Mouse (Mus musculus) bone marrow, adult 2 months (tissue): Measurements from ENCODE around the gene Vmn1r180. TPM values are rescaled to one million over a fixed set of nuclear protein-coding genes. Genes with fewer than 3 reads are reported as not detected.
"Not testable (repeated sequence)": the region's sequence is repeated elsewhere in the genome, so short reads cannot be mapped to it uniquely, and the experiment has no call there.

Source experiments
- H3K27ac ChIP-seq: fragments of 200-500 bp; 2 replicates; pipeline ENCODE4 v1.5.1; 2012; ENCODE audit warnings: low read depth, mild to moderate bottlenecking, control low read depth, inconsistent platforms, low read length; ENCODE audit not compliant: control insufficient read depth, poor library complexity, insufficient read depth
- H3K4me1 ChIP-seq: fragments of 200-500 bp; 2 replicates; pipeline ENCODE4 v1.6.1; 2011; ENCODE audit warnings: low read length; ENCODE audit not compliant: control insufficient read depth, insufficient read depth
- H3K4me3 ChIP-seq: fragments of 200-500 bp; replicated peaks from 2 replicates; pipeline ENCODE3; 2011; ENCODE audit warnings: mild to moderate bottlenecking, low read depth, low read length, control low read depth; ENCODE audit not compliant: control insufficient read depth
- CTCF ChIP-seq: fragments of 200-500 bp; IDR thresholded peaks from 2 replicates; pipeline ENCODE4 v1.5.1; 2011; ENCODE audit warnings: low read length, control low read depth; ENCODE audit not compliant: control insufficient read depth, insufficient read depth
- POLR2A ChIP-seq: fragments of 200-500 bp; IDR thresholded peaks from 2 replicates; pipeline ENCODE4 v1.6.1; 2011; ENCODE audit warnings: low read depth, mild to moderate bottlenecking, control low read depth, low read length, borderline replicate concordance; ENCODE audit not compliant: control insufficient read depth
- WGBS: fragments of 180-500 bp; shearing (Covaris S2); methylation state at CpG from one replicate; pipeline ENCODE4 v1.1.7; 2018; 5-methylcytosine and 5-hydroxymethylcytosine counted together
- polyA plus RNA-seq: library from polyadenylated mRNA; stranded (reverse); fragments of >200 nt; gene quantifications from 2 replicates; pipeline ENCODE4 v1.2.4, GENCODE M21; 2011; ENCODE audit warnings: low replicate concordance; ENCODE audit not compliant: missing spikeins, insufficient read depth, insufficient read length

Gene Vmn1r180
- polyA plus RNA-seq: not detected in 2 replicates

DNA sequence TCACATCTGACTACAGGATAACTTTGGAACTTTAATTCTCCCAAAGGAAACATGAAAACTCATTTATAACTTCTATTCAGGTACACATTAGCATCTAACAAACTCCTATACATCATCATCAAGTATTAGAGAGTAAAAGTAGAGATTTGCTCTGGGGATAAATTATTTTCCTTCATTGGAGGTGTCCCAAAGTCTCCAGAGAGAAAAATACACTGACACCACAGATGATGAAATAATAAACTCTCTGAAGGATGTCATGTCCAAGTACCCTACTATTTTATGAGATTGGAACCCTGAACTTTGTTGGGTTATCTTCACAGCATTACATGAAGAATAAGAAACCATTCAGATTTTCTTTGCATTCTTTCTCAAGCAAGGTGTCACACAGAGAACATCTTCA is at the start of gene Vmn1r180:
Vmn1r180 (plus strand) TSS at position 301 of the 400 bp plus-strand sequence.
- H3K27ac ChIP-seq: no peak within 1 kb of the TSS
- TF ChIP-seq CTCF (no peak), POLR2A (no peak)
- H3K4me1 ChIP-seq: no peaks in the 10 kb centered on the region
- H3K4me3 ChIP-seq: no peak within 1 kb of the TSS

DNA sequence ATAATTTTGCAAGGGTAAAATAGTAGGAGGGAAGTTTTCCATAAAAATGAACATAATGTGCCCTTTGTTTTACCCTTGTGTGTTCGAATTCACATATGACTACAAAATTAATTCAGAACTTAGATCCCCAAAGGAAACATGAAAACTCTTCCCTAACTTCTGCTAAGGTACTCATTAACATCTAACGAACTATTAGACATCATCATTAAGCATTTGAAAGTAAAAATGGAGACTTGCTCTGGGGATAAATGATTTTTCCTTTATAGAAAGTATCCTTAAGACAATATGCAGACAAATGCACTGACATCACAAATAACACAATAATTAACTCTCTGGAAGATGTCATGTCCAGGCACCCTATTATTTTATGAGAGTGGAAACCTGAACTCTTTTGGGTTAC is 23.8 kb upstream of the Vmn1r180 start, which contains the start of gene Vmn1r179:
Vmn1r179 (plus strand) TSS at position 301 of the 400 bp plus-strand sequence.
- Histone ChIP-seq H3K4me3 (no peak within 1 kb of the TSS), H3K27ac (no peak within 1 kb of the TSS), H3K4me1 (no peaks in the 10 kb centered on the region)
- TF ChIP-seq CTCF: no peak
- TF ChIP-seq POLR2A: no peak
- WGBS: 44% methylated on average over 2 of the region's 2 CpGs

DNA sequence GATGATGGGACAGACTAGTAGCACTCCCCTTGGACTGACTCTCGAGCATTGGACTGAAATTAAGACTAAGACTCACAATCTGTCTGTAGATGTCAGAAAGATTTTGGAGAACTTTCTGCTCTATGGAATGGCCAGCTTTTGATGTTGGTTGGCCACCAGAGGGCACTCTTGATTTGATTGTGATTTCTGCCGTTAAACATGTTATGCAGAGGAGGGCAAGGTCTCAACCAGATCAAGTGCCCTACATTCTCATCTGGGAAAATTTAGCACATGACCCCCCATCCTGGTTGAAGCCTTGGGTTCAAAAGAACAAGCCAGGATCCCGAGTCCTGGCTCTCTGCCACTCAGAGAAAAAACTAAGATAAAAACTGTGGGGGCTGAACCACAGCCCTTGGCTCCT is 17.6 kb downstream of the Vmn1r180 start:
- H3K27ac ChIP-seq, H3K4me3 ChIP-seq, H3K4me1 ChIP-seq: not testable (repeated sequence)
- 29% methylated on average over 3 of the region's 3 CpGs for WGBS

DNA sequence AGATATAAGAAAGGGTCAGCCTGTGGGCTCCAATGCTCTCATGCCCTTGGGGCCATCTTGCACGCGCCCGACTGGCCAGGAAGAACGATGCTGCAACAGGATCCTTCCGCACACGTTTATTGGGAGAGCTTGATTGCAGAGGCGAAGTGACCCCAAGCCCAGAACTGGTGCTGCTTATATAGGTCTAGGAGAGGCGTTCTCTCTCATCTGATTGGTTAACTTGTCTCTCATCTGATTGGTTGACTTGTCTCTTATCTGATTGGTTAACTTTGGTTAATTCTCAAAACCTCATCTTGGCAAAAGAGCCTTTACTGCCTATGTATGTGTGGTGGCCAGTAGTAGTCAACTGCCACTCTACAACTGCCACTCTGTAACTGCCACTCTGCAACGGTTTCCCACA is 23.9 kb downstream of the Vmn1r180 start, which contains the start of gene Vmn1r181:
Vmn1r181 (plus strand) TSS at position 301 of the 400 bp plus-strand sequence.
- not testable (repeated sequence) for H3K4me1 ChIP-seq, H3K4me3 ChIP-seq, H3K27ac ChIP-seq
- WGBS: 78% methylated on average over 9 of the region's 9 CpGs

DNA sequence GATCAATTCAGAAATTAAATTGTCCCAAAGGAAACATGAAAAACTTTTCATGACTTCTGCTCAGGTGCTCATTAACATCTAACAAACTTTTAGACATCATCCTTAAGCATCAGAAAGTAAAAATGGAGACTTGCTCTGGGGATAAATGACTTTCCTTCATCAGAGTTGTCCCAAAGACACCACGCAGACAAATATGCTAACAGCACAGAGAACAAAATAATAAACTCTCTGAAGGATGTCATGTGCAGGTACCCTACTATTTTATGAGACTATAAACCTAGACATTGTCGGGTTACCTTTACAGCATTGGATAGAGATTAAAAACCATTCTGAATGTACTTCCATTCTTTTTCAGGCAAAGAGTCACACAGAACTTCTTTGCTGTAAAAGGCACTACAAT is 51.0 kb downstream of the Vmn1r180 start, which contains the start of gene V1rd19:
V1rd19 (plus strand) TSS at position 301 of the 400 bp plus-strand sequence.
- WGBS: 51% methylated on average over 2 of the region's 2 CpGs

More for the DNA sequence above, 51.0 kb downstream of the Vmn1r180 start, which contains the start of gene V1rd19:
- Histone ChIP-seq H3K27ac (no peak within 1 kb of the TSS), H3K4me1 (no peaks in the 10 kb centered on the region), H3K4me3 (no peak within 1 kb of the TSS)
- TF ChIP-seq CTCF (no peak), POLR2A (no peak)

Other genes starting within 250 kb of the Vmn1r180 start
- not detected in 2 replicates for gene Vmn1r173, start 249.9 kb upstream of the Vmn1r180 start, polyA plus RNA-seq
- not detected in 2 replicates for gene Vmn1r174, start 198.4 kb upstream of the Vmn1r180 start, polyA plus RNA-seq
- not detected in 2 replicates for gene Vmn1r175, start 140.0 kb upstream of the Vmn1r180 start, polyA plus RNA-seq
- gene Vmn1r176, start 113.3 kb upstream of the Vmn1r180 start, polyA plus RNA-seq: not detected in 2 replicates
- not detected in 2 replicates for gene Vmn1r177, start 84.2 kb upstream of the Vmn1r180 start, polyA plus RNA-seq
- not detected in 2 replicates for gene Vmn1r178, start 58.6 kb upstream of the Vmn1r180 start, polyA plus RNA-seq
- 0.35 TPM in 1 of 2 replicates, not detected in the other for gene Vmn1r179, start 23.7 kb upstream of the Vmn1r180 start, polyA plus RNA-seq
- gene Vmn1r181, start 24.0 kb downstream of the Vmn1r180 start, polyA plus RNA-seq: not detected in 2 replicates
- not detected in 2 replicates for gene V1rd19, start 51.1 kb downstream of the Vmn1r180 start, polyA plus RNA-seq
- gene Vmn1r183, start 102.6 kb downstream of the Vmn1r180 start, polyA plus RNA-seq: 0.15 TPM in 1 of 2 replicates, not detected in the other
- gene Zfp180, start 131.3 kb downstream of the Vmn1r180 start, polyA plus RNA-seq: 7.9 and 12.7 TPM in 2 replicates
- 0.36 and 0.65 TPM in 2 replicates for gene Zfp112, start 161.7 kb downstream of the Vmn1r180 start, polyA plus RNA-seq
- gene Zfp235, start 183.5 kb downstream of the Vmn1r180 start, polyA plus RNA-seq: 1.7 and 4.5 TPM in 2 replicates
- not detected in 2 replicates for gene Zfp114, start 224.4 kb downstream of the Vmn1r180 start, polyA plus RNA-seq